8 mouse cellular contexts compared by ENCODE assay signal in genomic region chr9:40963586-40964417, GRCm38 (mm10). TPM values are rescaled to one million over a fixed set of nuclear protein-coding genes. Genes with fewer than 3 reads are reported as not detected.
DNase-seq lines count a peak whose midpoint lies in the region; ATAC-seq and TF ChIP-seq lines count a peak whose summit lies in the region.

Gene Jhy, minus strand, starts transcription at chr9:40964118.

- TF ChIP-seq POLR2A in cerebellum, adult 2 months (IDR thresholded peaks at IDR 0.05; ENCODE audit: borderline replicate concordance, insufficient read depth, low read length): no peak

- WGBS in cerebellum, adult 2 months: 3% methylated on average over 45 of the region's 51 CpGs
- 3% methylated on average over 33 of the region's 51 CpGs for WGBS in lung, postnatal 0 days
- 2% methylated on average over 48 of the region's 51 CpGs for WGBS in intestine, postnatal 0 days

- TF ChIP-seq CTCF in cerebellum, adult 2 months (IDR thresholded peaks at IDR 0.05; ENCODE audit: borderline replicate concordance, insufficient read depth, low read depth, low read length): no peak
- TF ChIP-seq CTCF in lung, postnatal 0 days (IDR thresholded peaks at IDR 0.05): no peak
- TF ChIP-seq CTCF in intestine, postnatal 0 days (IDR thresholded peaks at IDR 0.05; ENCODE audit: low read depth): no peak

- no peak within 1 kb of the TSS for H3K9ac ChIP-seq in lung, postnatal 0 days (replicated peaks; ENCODE audit: low read depth)
- H3K9ac ChIP-seq in intestine, postnatal 0 days (ENCODE audit: low read depth, low read length): no peak within 1 kb of the TSS

- ATAC-seq in lung, postnatal 0 days: no peak
- ATAC-seq in intestine, postnatal 0 days: no peak

- peak within 1 kb of the TSS; percentile 41 for H3K4me3 ChIP-seq in cerebellum, adult 2 months (replicated peaks; ENCODE audit: insufficient read depth, low read depth, low read length)
- peak within 1 kb of the TSS; percentile 25; the same call in 1 of the 2 replicates for H3K4me3 ChIP-seq in lung, postnatal 0 days (ENCODE audit: low read depth, low read length)
- peak within 1 kb of the TSS; percentile 29 for H3K4me3 ChIP-seq in intestine, postnatal 0 days (ENCODE audit: low read depth, low read length)

- no peaks in the 10 kb centered on the region for H3K36me3 ChIP-seq in lung, postnatal 0 days (ENCODE audit: insufficient read depth, low read length)
- no peaks in the 10 kb centered on the region for H3K36me3 ChIP-seq in intestine, postnatal 0 days (ENCODE audit: control insufficient read depth, insufficient read depth)

- H3K9me3 ChIP-seq in lung, postnatal 0 days (ENCODE audit: low read length): no peaks in the 10 kb centered on the region
- H3K9me3 ChIP-seq in intestine, postnatal 0 days (ENCODE audit: control insufficient read depth): no peaks in the 10 kb centered on the region

- no peak within 1 kb of the TSS for H3K27ac ChIP-seq in cerebellum, adult 2 months (ENCODE audit: insufficient read depth, low read length)
- H3K27ac ChIP-seq in lung, postnatal 0 days (ENCODE audit: low read length): no peak within 1 kb of the TSS
- no peak within 1 kb of the TSS for H3K27ac ChIP-seq in intestine, postnatal 0 days (ENCODE audit: low read depth, low read length)

- TF ChIP-seq EP300 in lung, postnatal 0 days (IDR thresholded peaks at IDR 0.05): no peak

- no peaks in the 10 kb centered on the region for H3K27me3 ChIP-seq in cerebellum, adult 2 months (ENCODE audit: control insufficient read depth, insufficient read depth, low read length)
- peaks cover 13% of the 10 kb centered on the region for H3K27me3 ChIP-seq in lung, postnatal 0 days (replicated peaks; ENCODE audit: insufficient read depth, low read length)
- peaks cover 21% of the 10 kb centered on the region for H3K27me3 ChIP-seq in intestine, postnatal 0 days (replicated peaks; ENCODE audit: control insufficient read depth, insufficient read depth, low read length)

- H3K4me1 ChIP-seq in cerebellum, adult 2 months (ENCODE audit: control insufficient read depth, insufficient read depth, low read length): no peaks in the 10 kb centered on the region
- no peaks in the 10 kb centered on the region for H3K4me1 ChIP-seq in lung, postnatal 0 days (ENCODE audit: insufficient read depth, low read depth, low read length)
- H3K4me1 ChIP-seq in intestine, postnatal 0 days (replicated peaks; ENCODE audit: control insufficient read depth, insufficient read depth, low read length): no peaks in the 10 kb centered on the region

- no peak for DNase-seq in cerebellum, adult 2 months
- DNase-seq in cerebellum, postnatal 36 days: no peak
- DNase-seq in lung, postnatal 0 days (ENCODE audit: low spot score): no peak
- no peak for DNase-seq in lung, postnatal 14 days
- peak; percentile 42 for DNase-seq in retina, postnatal 1 day
- DNase-seq in gastrocnemius, adult 8-10 months (ENCODE audit: low spot score in 2 of 2): no peak
- DNase-seq in adrenal gland, postnatal 36 days: no peak

- peak within 1 kb of the TSS; percentile 45 for H3K4me2 ChIP-seq in lung, postnatal 0 days (replicated peaks; ENCODE audit: low read depth, low read length)
- peak within 1 kb of the TSS; percentile 61 for H3K4me2 ChIP-seq in intestine, postnatal 0 days (replicated peaks; ENCODE audit: low read depth)

RNA-seq across cellular contexts. Expression of gene Jhy, which starts in this region (rescaled TPM):
- polyA plus RNA-seq in cerebellum, adult 2 months (2012; rRNA removed): 0.51 and 0.87 TPM in 2 replicates
- polyA plus RNA-seq in lung, postnatal 0 days (2015; fragmentation: Nextera tagmentation; extraction: Ambion mirVana): 0.62 and 0.95 TPM in 2 replicates
- 0.14 TPM in 2 replicates for polyA plus RNA-seq in intestine, postnatal 0 days (2015; fragmentation: Nextera tagmentation; extraction: Ambion mirVana)
- not detected for total RNA-seq in gastrocnemius, adult 8-10 months (2022)
- total RNA-seq in adrenal gland, postnatal 36 days (2021): not detected
